Mouse (Mus musculus) kidney, postnatal 14 days (tissue): ENCODE data around the gene Map2k5.

Source experiments
- DNase-seq: peaks from one replicate; pipeline ENCODE4 v3.0.0; 2022; ENCODE audit warnings: mixed read lengths

The Map2k5 gene

DNA sequence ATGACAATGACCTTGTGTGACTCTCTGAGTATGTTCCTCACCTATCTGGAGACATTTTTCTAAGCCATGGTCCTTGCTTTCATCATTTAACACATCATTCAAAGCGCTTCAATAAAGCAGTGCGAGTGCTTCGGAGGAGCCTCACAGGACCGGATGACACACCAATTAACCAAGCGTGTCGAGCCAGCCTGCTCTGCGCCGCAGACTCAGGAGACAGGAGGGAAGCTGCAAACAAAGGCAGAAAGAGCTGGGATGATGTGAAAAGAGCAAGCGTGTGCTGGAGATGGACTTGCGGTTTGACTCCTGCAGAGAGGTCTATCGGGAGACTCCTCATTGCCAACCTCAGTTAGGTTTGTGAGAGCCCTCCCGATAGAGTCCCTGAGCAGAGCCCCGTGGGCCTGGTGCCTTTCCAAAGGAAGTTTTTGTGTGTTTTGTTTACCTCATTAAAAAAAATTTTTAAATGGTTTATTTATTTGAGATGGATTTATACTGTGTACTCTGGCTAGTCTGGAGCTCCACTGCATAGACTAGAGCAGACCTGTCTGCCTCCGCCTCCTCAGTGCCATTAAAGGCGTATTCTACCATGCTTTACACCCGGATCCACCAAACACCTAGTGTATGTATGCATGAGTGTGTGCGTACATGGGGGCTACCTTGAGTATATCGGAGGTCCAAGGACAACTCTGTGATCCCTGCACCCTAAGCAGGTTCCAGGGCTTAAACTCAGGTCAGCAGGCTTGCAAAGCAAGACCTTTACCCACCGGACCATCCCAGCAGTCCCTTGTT is 126.7 kb downstream of the Map2k5 start:
- DNase-seq: no peak

DNA sequence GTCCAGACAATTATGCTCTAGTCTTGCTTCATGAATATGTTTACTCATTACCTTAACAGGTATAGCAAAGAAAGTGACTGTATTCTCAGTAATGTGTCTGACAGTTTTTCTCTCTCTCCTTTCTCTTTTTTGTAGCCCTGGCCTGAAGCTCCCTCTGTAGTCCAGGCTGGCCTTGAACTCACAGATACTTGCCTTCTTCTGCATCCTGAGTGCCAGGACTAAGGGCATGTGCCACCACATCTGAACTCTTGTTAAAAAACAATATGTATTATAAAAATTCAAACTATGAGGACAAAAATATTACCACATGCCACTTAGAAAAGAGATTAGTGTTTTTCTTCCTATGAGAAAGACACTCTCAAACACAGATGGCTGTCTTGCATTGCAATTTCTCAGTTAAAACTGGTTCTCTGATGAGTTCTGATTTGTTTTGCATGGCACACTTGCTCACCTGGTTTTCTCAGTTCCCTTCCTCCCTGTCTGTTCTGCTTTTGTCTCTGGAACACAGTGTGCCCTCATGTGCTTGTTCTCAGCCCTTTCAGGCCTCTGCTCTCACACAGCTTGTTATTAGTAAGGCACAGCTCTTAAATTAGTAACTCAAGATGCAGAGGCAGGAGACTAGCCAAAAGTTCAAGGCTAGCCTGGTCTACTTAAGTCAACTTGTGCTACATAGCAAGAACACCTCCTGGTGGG is 129.5 kb downstream of the Map2k5 start:
- no peak for DNase-seq

DNA sequence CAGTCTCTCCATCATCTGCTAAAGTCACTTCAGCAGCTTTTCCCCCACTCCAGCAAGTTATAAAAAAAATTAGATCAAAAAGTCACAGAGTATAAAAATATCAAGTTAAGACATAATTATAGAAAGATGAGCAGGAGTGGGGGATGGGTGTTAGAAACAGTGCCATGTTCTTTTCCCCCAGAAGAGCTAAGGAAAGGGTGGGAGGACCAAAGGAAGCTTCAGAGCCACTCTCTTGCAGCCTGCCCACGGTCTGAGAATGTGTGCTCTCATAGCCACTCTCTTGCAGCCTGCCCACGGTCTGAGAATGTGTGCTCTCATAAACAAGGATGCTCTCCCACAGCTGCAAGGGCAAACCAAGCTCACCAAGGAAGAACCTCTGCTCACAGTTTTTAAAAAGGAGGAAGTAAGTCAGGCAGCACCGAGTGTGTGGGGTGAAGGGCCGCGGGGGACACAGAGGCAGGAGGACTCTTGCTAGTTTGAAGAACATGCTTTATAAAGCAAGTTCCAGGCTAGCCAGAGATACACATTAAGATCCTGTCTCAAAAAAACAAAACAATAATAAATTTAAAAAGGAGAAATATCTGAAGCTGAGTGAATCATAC is 131.0 kb downstream of the Map2k5 start:
- DNase-seq: no peak

DNA sequence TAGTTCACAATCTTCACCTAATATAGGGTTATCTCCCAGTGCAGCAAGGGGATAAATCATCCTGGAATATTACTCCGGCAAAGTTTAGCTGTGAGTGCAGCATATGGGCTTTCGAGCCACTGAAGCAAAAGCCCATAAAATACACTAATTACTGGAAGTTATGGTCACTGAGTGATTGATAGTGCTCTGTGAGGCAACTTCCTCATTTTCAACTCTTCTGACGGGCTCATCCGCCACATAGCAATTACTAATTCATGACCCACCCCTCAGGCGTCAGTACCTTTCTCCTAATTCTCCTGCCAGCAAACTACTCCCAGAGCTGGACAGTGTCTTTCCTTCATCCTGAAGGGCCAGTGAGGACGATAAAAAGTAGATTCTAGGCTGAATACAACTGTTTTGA is 135.7 kb downstream of the Map2k5 start:
- DNase-seq: peak; percentile 18

DNA sequence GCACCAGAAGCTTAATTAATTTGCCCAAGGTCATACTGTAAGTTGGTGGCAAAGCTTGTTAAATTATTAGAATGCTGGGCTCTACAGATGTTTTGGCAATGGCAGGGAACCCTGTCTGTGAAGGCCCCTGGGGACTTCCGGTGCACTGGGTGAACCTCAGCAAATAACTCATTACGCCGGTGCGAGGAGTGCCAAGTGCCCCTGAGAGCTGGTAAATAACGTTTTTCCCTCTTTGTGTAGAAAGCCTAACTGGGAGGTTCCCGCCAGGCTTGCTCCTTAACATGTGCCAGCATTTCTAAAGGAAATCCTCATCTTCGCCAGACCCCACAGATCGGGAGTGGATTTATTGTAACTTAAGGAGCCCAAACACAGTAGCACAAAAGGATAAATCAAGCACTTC is 136.5 kb downstream of the Map2k5 start:
- DNase-seq: peak; percentile 27

DNA sequence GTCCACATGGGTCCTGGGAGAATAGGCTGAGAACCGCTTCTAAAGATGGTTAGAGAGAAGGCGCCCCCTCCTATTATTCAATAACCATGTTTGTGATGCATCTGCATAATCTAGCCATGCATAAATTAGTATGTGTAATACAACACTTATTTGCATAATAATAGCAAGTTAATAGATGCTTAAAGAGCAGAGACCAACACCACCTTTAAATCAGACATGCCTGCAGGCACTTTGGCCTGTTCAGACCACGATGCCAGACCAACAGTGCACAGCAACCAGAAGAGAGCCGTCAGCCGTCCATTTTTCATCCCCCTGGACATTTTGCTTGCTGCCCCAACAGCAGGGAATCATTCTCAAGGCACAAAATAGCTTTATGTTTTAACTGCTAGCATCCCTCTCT is 143.3 kb downstream of the Map2k5 start:
- no peak for DNase-seq

DNA sequence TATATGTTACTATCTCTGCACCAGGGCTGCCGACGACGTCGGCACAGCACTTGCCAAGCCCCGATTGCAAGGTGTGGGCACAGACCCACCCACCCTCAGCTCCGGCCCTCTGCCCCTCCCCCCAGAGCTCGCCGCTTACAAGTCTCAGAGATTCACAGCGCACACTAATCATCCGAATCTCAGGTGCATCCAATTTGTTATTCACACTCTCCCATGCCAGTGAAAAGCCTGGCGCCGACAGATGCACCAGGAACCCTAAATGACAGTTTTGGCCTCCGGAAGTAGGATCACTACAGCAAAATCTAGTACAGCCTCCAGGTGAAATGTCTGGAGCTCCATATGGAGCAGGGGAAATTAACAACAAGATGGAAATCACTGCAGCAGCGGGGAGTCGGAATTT is 147.4 kb downstream of the Map2k5 start:
- DNase-seq: no peak

DNA sequence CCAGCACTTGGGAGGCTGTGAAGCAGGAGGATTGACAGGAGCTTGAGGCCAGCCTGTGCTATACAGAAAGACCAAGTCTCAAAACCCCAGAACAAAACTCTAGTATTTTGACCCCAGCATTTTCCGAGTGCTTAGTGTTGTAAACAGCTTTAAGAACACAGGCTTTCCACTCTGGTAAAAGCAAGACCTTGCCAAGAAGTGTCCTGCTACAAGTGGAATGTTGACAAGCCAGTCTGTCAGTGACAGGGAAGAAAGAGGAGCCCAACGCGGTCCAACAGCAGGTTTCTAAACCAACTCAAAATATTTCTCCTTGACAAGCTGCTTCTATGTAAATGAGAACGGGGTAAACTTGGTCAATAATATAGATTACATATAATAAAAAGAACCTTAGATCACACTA is 148.6 kb downstream of the Map2k5 start:
- DNase-seq: peak; percentile 37

DNA sequence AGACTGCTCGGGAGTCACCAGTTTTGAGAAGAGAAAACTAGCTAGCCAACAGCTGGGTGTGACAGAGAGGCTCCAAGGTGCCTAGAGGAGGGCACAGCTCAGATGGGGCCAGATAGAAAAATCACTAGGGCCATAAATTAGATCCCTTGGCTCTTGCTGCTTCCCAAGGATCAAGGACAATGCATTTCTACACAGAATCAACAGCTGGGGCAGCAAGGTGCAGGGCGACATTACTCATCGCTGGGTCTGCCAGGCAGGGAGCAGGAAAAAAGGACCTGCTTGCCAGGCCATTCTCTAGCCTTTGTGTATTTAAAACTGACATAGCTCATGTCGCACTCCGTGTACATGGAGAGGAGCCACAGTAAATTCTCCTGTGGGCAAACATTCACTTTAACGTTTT is 155.5 kb downstream of the Map2k5 start:
- DNase-seq: no peak

DNA sequence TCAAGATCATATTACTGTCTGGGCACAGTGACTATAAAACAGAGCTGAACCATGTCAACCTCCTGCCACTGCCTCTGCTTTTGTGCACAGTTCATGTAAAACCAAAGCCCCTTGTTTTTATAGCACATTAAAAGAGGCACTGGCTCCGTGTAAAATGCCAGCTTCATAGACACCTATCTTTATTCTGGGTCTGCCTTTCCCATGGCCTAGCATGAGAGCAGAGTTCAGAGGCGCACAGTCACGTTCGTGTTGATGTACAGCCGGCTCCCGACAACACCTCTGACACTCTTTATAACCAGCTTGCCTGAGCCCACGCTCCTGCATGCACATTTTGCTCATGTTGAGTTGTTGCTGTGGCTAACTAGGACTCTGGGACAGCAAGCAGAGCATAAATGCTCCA is 157.9 kb downstream of the Map2k5 start:
- DNase-seq: no peak

DNA sequence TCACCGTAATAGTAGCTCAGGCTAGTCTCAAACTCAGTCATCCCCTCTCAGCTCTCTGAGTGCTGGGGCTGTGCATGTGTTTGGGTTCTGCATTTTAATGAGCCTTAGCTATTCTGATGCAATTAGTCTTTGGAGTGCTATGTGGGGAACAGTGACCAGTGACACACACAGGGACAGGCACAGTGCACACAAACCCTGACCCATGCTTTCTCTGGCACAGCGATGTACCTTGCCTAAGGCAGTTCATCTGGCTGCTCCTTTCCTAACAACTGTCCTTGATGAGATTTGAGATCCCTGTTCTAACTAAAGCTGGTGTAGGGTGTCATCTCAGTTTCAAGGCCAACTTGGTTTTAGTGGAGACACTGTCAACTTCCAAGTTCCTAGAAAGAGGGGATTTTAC is 162.7 kb downstream of the Map2k5 start:
- no peak for DNase-seq

DNA sequence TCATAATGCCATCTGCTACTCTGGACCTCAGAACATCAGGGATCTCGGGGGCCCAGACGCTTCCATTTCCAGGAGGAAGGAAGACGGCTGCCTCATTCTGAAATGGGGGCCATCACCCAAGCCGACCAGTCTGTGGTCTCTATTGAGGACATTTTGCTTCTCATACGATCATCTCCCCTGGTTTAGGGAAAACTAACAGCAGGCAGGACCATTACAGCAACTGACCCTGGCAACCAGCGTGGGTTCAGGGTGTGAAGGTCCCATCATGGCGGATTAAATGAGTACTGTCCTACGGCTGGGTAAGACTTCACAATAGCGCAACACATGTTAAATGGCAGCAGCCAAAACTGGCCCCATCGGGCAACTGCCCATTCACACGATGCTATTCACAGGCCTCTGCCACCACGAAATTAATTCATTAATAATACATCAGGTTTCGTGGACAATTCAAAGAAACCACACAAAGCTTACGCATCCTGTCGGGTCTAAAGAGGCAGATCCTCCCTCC is 170.9 kb downstream of the Map2k5 start:
- DNase-seq: no peak

DNA sequence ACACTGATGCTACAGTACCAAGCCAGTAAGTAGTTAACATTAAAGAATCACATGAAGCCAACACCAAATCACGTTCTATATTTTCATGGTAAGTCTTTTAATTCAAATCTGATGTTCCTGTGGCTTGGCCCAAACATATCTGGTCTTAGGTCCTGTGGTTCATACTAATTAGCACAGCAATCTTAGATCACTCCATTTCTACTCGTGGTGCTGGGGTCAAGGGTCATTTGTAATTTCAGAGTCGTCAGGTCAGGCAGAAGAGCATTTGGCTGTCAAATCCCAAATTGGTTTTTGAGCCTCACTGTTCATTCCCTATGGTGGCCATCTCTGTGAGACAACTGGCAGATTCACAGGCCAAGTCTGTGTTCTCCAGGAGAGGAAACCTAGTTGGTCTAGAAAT is 174.2 kb downstream of the Map2k5 start:
- no peak for DNase-seq

DNA sequence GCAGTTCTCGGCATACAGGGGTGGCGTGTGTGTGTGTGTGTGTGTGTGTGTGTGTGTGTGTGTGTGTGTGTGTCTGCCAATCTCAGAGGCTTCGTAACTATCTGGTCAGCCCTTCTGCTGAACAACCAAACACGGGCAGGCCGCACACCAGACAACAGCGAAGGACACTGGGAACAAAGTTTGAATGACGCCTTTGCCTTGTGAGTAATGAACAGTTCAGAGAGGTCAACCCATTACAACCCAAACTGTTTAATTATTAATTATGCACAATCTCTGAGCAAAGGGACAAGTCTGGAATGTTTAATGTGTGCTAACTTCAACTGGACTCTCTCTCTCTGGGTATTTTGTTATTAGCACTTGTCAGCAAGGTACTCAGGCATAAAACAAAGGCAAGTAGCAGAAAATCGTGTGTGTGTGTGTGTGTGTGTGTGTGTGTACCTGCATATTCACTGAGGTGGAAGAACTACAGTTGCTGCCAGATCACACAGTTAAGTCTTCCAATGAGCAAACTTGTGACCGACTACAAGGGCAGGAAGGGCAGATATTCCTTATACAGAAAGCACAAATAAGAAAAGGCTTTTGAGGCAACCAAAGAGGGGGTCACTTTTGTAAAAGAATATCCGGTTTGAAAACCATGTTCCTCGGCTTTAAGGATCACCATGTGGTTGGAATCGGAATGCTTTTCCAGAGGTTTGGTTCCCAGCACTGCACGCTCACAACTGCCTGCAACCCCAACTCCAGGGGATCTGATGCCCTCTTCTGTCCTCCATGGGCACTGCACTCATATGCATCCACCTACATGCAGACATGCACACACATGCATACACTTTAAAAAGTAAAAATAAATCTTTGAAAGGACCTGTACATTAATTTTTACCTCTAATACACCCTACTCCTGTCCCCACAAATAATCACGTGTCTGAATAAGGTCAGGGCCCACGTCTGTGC is 176.1 kb downstream of the Map2k5 start:
- peak; percentile 83 for DNase-seq

DNA sequence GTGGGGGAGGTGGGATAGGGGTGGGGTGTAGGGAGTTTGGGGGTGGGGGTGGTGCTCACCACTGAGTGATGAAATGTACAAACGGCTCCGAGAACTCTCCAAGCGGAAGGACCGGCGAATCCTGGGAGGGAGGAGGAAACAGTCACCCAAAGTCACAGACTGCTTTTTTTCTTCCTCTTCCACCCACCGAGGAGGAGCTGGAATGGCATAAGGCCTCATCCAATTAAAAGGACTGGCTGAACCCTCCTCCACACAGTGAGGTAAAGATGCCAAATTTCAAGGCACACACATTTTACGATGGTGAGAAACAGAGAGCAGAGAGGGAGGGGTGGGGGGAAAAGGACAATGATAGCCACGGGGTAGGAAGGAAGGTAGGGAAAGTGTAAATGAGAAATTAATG is 180.4 kb downstream of the Map2k5 start:
- DNase-seq: peak; percentile 25

DNA sequence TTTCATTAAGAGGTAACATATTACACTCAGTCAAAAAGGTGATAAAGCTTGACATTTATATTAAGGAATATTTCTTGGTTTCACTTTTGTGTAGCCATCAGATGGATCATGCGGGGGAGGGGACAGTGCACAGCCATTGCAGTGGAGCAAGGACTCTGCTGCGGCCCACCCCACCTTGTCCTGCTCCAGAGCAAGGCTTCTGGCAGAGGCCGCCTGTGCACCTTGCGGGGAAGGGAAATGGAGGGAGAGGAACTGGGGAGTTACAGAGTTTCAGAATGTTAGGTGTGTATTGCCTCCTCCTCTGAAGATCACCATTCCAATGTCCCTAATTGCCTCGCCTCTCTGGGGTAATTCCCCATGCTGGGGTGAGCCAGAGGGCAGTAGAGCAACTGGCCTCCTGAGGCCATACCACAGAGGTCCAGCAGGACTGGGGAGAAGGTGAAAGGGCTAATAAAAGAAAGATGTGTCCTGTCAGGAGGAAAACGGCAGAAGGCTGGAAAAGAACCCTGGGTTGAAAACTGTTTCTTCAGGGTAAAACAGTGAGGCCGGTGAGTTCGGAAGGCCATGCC is 181.5 kb downstream of the Map2k5 start:
- no peak for DNase-seq

DNA sequence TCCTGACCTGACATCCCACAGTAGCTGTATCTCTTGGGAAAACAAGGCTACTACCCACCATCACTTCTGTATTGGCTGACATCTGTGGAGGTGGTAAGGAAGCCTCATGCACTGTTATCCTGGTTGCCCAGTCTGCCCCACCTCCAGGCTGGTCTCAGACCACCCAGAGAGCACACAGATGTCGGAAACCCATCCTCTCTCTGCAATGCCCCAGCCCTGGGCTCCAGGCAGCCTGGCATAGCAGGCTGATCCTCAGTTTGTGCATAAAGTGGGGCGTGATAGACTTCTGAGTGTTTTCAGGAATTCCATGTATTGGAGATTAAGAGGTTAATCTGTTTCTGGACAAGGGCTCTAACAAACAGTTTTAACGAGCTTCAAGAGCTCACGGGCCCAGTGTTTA is 182.2 kb downstream of the Map2k5 start:
- DNase-seq: no peak

DNA sequence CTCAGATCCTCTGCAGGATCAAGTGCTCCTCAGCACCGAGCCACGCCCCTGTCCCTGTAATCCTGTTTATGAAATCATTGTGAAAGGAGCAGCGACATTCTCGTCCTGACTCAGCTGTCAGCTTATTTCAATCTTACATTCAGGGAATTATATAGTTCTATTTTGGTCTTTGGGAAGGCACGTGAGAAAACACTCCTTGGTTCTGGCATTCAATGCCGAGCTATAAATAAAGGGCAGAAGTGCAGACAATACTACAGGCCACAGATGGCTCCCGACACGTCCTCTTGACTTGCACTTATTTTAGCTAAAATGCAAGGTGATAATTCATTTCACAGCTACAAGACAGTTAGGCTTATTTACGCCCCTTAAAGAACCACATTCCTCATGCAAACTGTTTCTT is 182.9 kb downstream of the Map2k5 start:
- DNase-seq: no peak

DNA sequence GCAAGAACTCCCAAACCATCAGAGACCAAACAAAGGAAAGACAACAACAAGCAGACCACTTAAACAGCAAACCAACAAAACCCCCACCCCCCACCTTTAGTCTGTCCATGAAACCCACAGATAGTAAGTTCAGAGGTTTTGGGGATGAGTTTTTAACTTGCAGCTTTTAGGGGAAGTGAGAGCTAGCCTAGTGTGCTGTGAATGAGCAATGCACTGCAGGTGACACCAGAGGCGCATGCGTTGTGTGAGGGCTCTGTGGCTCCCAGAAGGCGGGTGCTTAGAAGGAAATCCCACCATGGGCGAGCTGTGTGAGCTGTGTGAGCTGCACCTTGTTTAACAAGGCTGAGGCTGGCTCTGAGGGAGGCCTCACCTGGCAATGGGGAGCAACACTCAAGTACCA is 184.9 kb downstream of the Map2k5 start:
- no peak for DNase-seq

DNA sequence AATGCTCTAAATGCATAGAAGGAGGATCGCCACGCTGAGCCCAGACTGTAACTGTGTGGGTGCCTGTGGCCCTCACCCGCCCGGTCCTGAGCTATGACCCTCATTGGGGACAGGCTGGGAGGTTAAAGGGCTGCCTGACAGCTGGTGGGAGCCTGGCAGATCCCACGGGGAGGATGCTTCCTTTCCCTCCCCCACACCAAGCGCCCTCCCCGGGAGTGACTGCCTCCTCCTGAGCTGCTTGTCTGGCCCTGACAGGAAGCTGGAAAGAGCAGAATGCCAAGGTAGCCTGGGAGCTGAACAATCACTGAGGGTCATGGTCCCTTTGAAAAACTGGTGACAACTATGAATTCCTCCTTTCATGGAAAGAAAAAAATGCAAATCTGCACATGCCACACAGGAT is 190.4 kb downstream of the Map2k5 start:
- peak; percentile 45 for DNase-seq

DNA sequence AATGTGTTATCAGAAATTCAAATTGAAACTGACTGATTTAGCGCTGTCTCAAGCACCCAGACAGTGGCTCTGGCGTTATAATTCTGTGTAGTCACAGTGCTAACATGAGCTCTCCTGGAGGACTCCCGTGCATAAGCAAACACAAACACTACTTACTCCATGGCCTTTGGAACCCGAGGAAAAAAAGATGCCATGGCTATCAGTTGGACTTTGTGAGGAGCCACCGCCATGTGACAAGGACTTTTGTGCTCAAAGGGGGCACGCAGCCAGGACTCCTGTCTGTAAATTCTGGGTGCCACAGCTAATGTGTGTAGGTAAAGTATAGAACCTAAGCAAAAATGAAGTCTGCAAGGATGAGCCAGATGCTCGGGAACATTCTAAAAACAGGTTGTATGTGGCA is 192.5 kb downstream of the Map2k5 start:
- DNase-seq: no peak

DNA sequence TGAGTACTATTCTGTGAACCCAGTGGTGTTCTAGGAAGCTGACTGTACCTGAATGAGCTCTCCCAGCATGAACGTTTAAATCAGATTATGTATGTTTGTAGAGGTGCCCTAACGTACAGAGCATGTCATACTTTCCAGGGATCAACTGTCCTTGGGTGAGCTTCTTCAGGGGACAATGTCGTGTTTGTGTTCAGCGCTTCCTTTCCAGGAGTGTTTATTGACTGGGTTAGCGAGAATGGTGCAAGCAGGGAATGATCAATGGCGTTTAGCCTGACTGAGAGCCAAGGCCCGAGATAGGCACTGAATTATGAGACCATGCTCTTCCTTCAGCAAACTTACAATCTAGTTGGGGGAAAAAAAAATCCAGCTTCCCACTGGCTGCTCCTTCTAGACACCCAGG is 193.8 kb downstream of the Map2k5 start:
- no peak for DNase-seq
